Mouse (Mus musculus) hematopoietic stem cell, adult 5-6 weeks (primary cell): Measurements from ENCODE around the gene Car6. TPM values are rescaled to one million over a fixed set of nuclear protein-coding genes. Genes with fewer than 3 reads are reported as not detected.

Experiments used
- ATAC-seq, 2 experiments: fragments of 125-278 bp in 1 of 2; replicated peaks in 1 of 2; 2 replicates each; pipeline ENCODE4 v1.8.0; 2016 to 2017; ENCODE audit warnings: inconsistent platforms in 2 of 2, mild to moderate bottlenecking in 2 of 2, moderate number of reproducible peaks in 2 of 2, low read depth in 1 of 2, moderate TSS enrichment in 1 of 2; ENCODE audit not compliant: low FRiP score in 2 of 2, poor library complexity in 2 of 2, severe bottlenecking in 2 of 2, insufficient read depth in 1 of 2, low TSS enrichment in 1 of 2
- total RNA-seq: library from RNA; stranded (forward); fragments of 172-1452, 232-1000 nt; gene quantifications from 2 replicates; pipeline ENCODE4 v1.2.3, GENCODE M21; 2017

The Car6 gene
- total RNA-seq, 1 experiment from 2014 or later, result not detected

DNA sequence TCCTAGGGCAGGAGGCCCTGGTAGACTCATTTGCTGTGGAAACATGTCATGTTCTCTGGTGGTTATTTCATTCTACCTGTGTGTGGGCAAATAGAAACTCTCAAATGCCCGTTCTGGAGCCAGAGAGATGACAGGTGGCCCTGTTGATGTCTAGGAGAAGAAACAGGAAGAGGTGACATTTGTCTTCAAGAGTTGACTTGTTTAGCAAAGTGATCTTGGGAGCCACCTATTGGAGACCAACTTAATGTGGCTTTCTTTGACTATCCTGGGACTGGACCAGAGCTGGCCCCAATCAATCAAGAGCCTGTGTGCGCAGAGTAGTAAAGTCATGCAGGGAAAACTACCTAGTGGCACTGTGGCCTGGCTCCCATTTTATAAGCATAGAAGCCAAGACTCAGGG lies 41.7 kb downstream of the Car6 start:
- no peak for ATAC-seq

DNA sequence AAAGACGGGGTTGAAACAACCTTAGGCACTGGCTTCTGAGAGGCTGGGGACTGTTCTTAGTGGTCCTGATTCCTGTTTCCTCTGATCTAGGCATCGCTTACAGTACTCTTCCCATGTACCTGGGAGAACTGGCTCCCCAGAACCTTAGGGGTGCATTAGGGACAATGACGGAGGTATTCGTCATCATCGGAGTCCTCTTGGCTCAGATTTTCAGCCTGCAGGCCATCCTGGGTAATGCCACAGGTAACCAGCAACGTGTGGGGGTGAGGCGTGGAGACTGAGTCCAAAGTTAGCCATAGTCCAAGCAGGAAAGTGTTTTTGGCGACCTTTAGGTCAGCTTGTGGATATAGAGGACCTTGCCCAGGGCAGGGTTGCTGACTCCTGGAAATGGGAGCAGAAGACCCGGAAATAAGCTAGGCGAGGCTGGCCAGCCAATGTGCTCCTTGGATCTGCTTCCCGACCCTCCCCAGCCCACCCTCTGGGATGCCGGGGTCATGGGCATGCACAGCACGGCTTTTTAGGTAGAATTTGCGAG lies 43.7 kb downstream of the Car6 start:
- no peak for ATAC-seq

DNA sequence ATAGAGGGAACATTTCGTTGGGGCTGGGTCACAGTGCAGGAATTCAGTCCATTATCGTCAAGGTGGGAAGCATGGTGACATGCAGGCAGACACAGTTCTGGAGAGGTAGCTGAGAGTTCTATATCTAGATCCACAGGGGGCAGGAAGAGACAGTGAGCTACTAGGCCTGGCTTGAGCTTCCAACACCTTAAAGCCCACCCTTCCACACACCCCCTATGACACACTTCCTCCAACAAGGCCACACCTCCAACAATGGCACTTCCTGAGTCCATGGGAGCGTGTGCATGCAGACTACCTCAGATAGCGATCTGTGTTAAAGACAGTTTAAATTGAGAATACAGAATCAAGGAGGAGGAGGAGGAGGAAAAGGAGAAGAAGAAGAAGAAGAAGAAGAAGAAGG lies 45.4 kb downstream of the Car6 start:
- ATAC-seq, result 0 out of 4 replicates have a peak, but pooled peaks of 1 of the 2 experiments have one; percentile 42

DNA sequence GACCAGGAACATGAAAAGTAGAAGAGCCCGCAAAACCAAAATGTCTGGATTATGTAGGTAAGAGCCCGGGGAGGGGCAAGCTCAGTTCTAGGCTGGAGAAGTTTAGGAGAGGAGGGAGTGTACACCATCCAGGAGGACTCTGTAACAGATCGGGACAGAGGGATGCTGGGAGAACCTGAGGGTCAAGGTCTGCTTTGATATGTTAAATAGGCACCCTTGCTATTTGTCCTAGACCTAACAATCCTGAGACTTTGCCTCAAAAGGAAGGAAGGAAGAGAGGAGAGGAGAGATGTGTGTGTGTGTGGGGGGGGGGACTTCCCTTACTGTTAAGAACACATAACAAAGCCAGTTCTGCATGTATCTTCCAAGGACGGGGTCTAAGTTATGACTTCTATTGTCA lies 45.8 kb downstream of the Car6 start:
- ATAC-seq, result no peak

DNA sequence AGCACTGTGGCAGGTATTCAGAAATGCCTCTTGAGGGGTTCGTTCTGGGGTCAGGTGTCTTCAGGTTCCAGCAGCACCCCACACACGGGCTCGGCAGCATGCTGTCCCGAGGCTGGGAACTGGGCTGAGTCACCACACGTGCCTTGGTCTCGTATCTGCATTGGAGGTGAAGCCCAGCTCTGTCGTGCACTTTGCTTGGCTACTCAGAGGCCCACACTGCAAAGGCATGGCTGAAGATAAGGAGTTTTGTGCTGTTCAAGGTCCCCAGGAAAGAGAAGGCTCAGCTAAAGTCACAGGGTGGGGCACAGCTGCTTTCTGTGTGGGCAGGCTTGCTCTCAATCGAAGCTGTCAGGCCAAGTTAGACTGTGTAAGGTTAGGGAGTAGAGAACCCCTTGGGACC lies 48.6 kb downstream of the Car6 start:
- no peak for ATAC-seq

DNA sequence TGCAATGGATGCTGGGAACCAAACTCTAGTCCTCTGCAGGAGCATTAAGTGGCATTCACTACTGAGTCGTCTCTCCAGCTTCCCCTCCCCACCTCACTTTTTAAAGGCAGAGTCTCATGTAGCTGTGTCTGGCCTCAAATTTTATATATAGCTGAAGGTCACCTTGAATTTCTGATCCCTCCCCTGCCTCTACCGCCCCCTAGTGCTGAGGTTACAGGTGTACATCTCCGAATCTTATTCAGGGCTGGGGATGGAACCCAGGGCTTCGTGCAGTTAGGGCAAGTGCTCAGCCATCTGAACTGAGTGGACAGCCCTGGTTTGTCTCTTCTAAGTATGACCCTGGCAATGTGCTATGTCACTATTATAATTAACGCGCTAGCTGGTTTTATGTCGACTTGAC lies 50.1 kb downstream of the Car6 start:
- ATAC-seq, result no peak

DNA sequence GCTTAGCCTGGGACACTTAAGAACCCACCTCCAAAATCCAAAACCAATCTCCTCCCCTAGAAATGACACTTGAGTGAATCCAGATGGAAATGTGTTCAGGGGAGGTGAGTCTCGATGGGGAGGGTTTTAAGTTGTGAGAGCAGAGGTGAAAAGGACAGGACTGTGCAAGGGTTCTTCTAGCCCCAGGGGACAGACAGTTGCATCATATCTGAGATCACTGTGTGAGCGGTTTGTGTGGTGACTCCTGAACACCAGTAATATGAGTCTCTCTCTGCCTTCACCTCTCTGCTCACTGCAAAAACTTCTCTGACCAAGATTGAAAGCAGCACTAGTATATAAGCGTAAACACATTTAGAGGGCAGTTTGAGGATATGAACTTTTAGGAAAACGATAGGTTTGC lies 54.8 kb downstream of the Car6 start:
- ATAC-seq, result no peak

DNA sequence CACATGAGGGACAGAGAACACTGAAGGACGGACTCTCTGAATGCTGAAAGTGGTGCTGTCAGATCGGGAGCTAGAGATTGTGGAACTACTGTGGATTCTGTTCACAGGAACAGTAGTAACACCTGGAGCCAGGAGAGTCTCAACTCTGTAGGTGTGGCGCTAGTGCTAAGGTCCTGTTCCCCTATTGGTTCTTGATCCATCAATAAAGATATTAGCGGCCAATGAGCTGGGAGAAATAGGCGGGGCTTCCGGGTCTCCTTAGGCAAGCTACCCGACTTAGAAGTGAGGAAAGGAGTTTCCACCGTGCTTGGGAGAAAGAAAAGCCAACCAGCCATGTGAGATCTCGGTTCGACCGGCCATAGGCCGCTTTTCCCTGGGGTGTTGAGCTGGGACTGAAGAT lies 56.9 kb downstream of the Car6 start:
- ATAC-seq, result no peak

DNA sequence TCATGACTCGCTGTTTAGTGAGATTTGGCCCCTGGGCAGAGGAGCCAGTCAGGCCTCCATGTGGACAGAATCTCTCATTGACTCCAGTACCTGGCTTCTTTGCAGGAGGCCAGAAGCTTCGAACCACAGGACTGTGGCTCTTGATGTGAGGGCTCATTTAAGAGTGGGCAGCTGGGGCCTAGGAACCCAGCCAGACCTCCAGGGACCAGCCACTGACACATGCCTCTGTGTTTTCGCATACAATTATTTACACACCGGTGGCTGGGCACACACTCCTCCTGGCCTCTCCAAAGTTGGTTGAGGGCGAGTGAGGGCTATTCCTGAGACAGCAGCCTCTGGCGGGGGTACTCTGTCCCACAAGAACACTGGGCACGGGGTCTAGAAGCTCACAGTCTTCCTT lies 60.8 kb downstream of the Car6 start:
- ATAC-seq, result no peak

DNA sequence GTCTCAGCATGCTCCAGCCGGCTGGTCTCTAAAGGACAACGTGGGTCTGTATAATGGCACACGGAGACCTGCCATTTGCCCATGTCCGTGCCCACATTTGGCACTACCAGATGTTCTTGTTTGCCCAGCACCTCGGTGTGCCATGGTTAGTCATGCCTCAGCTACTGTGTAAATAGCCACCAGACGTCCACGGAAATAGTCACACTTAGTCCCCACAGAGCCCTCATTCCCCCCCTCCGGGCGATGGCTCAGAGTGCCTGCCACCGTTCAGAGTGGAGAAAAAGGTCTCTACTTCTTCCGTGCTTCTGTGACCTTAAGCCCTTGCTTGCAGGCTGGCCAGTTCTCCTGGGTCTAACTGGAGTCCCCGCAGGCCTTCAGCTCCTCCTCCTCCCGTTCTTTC lies 62.0 kb downstream of the Car6 start:
- no peak for ATAC-seq

DNA sequence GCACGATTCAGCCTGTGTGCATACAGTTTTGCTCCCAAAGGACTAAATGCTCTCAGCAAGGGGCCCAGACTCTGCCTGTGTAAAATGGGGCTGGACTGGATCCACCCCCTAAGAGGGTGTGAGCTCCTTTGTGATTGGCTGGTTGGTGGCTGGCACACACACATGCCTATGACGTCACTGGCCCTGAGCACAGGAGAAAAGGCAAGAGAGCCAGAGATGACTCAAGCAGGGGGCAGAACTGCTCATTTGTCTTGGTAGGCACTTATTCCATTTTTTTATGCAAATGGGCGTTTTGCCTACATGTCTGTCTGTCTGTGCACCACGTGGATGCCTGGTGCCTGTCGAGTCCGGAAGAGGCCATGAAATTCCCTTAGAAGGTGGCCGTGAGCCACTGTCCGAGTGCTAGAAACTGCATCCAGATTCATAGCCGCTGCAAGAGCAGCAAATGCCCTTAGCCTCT lies 63.0 kb downstream of the Car6 start:
- ATAC-seq, result peak; percentile 75 to 80

DNA sequence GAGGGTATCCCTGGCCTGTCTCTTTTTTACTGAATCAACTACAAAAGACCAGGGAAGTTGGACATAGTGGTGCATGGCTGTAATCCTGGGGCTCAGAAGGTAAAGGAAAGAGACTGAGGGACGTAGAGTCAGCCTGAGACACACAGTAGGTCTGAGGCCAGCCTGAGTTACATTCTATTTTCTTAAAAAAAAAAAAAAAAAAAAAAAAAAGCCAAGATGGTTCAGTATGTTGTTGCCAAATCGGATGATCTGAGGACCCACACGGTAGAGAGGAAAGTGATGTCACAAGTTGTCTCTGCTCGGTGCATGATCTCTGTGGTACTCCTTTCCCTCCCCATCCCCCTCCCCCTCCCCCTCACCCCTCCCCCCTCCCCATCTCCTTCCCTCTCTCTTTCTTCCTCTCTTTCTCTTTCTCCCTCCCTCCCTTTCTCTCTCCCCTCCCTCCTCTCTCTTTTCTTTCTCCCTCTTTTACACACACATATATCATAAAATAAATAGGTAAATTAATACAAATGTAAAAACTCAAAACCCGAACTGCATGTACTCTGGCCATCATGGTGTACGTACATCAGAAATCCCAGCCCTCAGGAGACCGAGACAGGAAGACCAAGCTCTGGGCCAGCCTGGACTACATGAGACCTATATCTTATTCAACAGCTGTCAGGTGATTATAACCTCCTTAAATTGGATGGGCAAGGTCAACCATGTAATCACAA lies 63.6 kb downstream of the Car6 start:
- ATAC-seq, result no peak

Other genes with a start within 250 kb of the Car6 start
- gene Spsb1, start 246.3 kb downstream of the Car6 start, total RNA-seq, result 0.30 TPM in 1 of 2 replicates, not detected in the other
- gene H6pd, start 192.3 kb downstream of the Car6 start, total RNA-seq, result 22.7 and 26.6 TPM in 2 replicates
- 4.0 and 5.7 TPM in 2 replicates for gene Gpr157, start 114.0 kb downstream of the Car6 start, total RNA-seq
- gene Slc2a5, start 82.0 kb downstream of the Car6 start, total RNA-seq, result not detected in 2 replicates
- gene Slc2a7, start 52.4 kb downstream of the Car6 start, total RNA-seq, result not detected in 2 replicates
- 133 and 179 TPM in 2 replicates for gene Eno1, start 35.4 kb upstream of the Car6 start, total RNA-seq
- 50.0 and 82.0 TPM in 2 replicates for gene Rere, start 80.3 kb upstream of the Car6 start, total RNA-seq